Mouse (Mus musculus): Measurements from ENCODE around the gene Zfand3.

Gene Zfand3

GRCm38 (mm10) chr17:30105369-30105768 is 100.8 kb downstream of the Zfand3 start:
- no peak for DNase-seq (ENCODE audit: low spot score)

- DNase-seq (ENCODE audit: low spot score) = no peak
Measured at GRCm38 (mm10) chr17:30110678-30111077, 106.1 kb downstream of the Zfand3 start.

- no peak for DNase-seq (ENCODE audit: low spot score)
Measured at GRCm38 (mm10) chr17:30111556-30111955, 107.0 kb downstream of the Zfand3 start.

- DNase-seq (ENCODE audit: low spot score) = no peak
Measured at GRCm38 (mm10) chr17:30112080-30112479, 107.5 kb downstream of the Zfand3 start.

- DNase-seq (ENCODE audit: low spot score) = no peak
Measured at GRCm38 (mm10) chr17:30112555-30113305, 108.2 kb downstream of the Zfand3 start.

GRCm38 (mm10) chr17:30114761-30115160 is 110.2 kb downstream of the Zfand3 start:
- peak; percentile 16 for DNase-seq (ENCODE audit: low spot score)

- DNase-seq (ENCODE audit: low spot score) = no peak
Measured at GRCm38 (mm10) chr17:30116226-30116625, 111.7 kb downstream of the Zfand3 start.

GRCm38 (mm10) chr17:30118036-30118435 is 113.5 kb downstream of the Zfand3 start:
- DNase-seq (ENCODE audit: low spot score) = no peak

GRCm38 (mm10) chr17:30122278-30122677 is 117.7 kb downstream of the Zfand3 start:
- no peak for DNase-seq (ENCODE audit: low spot score)

- DNase-seq (ENCODE audit: low spot score) = no peak
Measured at GRCm38 (mm10) chr17:30128456-30128855, 123.9 kb downstream of the Zfand3 start.

GRCm38 (mm10) chr17:30129220-30129619 is 124.7 kb downstream of the Zfand3 start:
- no peak for DNase-seq (ENCODE audit: low spot score)

GRCm38 (mm10) chr17:30130326-30130725 is 125.8 kb downstream of the Zfand3 start:
- DNase-seq (ENCODE audit: low spot score) = no peak

GRCm38 (mm10) chr17:30133641-30134040 is 129.1 kb downstream of the Zfand3 start:
- DNase-seq (ENCODE audit: low spot score) = no peak

- no peak for DNase-seq (ENCODE audit: low spot score)
Measured at GRCm38 (mm10) chr17:30134955-30135735, 130.6 kb downstream of the Zfand3 start.

- no peak for DNase-seq (ENCODE audit: low spot score)
Measured at GRCm38 (mm10) chr17:30135890-30136289, 131.4 kb downstream of the Zfand3 start.

- no peak for DNase-seq (ENCODE audit: low spot score)
Measured at GRCm38 (mm10) chr17:30136684-30137083, 132.2 kb downstream of the Zfand3 start.

GRCm38 (mm10) chr17:30137115-30137514 is 132.6 kb downstream of the Zfand3 start:
- DNase-seq (ENCODE audit: low spot score) = no peak

GRCm38 (mm10) chr17:30144114-30144513 is 139.6 kb downstream of the Zfand3 start:
- DNase-seq (ENCODE audit: low spot score) = no peak

- DNase-seq (ENCODE audit: low spot score) = no peak
Measured at GRCm38 (mm10) chr17:30145596-30146149, 141.1 kb downstream of the Zfand3 start.

- no peak for DNase-seq (ENCODE audit: low spot score)
Measured at GRCm38 (mm10) chr17:30146555-30146954, 142.0 kb downstream of the Zfand3 start.

- no peak for DNase-seq (ENCODE audit: low spot score)
Measured at GRCm38 (mm10) chr17:30147897-30148296, 143.4 kb downstream of the Zfand3 start.

- DNase-seq (ENCODE audit: low spot score) = no peak
Measured at GRCm38 (mm10) chr17:30148320-30148719, 143.8 kb downstream of the Zfand3 start.

GRCm38 (mm10) chr17:30149911-30150310 is 145.4 kb downstream of the Zfand3 start:
- DNase-seq (ENCODE audit: low spot score) = no peak

Measured in urinary bladder, postnatal 25 days (tissue).